Mouse (Mus musculus): ENCODE data around the gene Col6a2. TPM values are rescaled to one million over a fixed set of nuclear protein-coding genes. Genes with fewer than 3 reads are reported as not detected.
A peak's percentile ranks its signal among the peaks of the same experiment; 100 is the strongest.

Gene Col6a2
- polyA plus RNA-seq, 1 experiment from 2014 or later: 16.6 TPM

- no peak overlapping the region for H3K27ac ChIP-seq
- WGBS (ENCODE audit: insufficient replicate concordance): 55% methylated on average over 8 of the region's 8 CpGs
These were observed 9.2 kb upstream of the Col6a2 start for GRCm38 (mm10) chr10:76632630-76633029.

DNA sequence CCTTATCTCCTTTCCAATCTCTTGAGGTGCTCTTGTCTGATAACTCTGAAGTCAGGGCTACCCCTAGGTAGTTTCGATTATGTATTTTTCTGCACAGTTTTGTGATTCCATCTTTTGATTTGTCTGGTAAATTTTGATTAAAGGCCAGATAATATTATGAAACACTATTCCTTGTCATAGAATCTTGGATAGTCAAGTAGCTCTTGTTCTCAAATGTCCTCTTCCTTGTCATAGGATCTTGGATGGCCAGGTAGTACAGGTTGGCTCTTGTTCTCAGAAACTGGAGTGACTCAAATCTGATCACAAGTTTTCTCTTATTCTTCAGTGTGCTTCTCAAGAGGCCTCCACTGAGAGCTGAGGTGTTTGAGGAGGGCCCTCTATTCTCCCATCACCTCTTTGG is 7.2 kb upstream of the Col6a2 start:
- no peaks in the 10 kb centered on the region for H3K27me3 ChIP-seq (replicated peaks)
- no peak overlapping the region for H3K4me3 ChIP-seq
- no peaks in the 10 kb centered on the region for H3K9me3 ChIP-seq (replicated peaks)
- no peak overlapping the region for H3K27ac ChIP-seq
- H3K36me3 ChIP-seq: no peaks in the 10 kb centered on the region
- H3K4me1 ChIP-seq: no peaks in the 10 kb centered on the region
- no peak overlapping the region for H3K9ac ChIP-seq
- WGBS (ENCODE audit: insufficient replicate concordance): 73% methylated on average over 1 of the region's 1 CpGs
- H3K4me2 ChIP-seq: no peak overlapping the region
- no peak for ATAC-seq

More at GRCm38 (mm10) chr10:76632630-76633029, 9.2 kb upstream of the Col6a2 start:
- Histone ChIP-seq H3K9me3 (replicated peaks) (no peaks in the 10 kb centered on the region), H3K9ac (no peak overlapping the region), H3K27me3 (replicated peaks) (no peaks in the 10 kb centered on the region), H3K36me3 (no peaks in the 10 kb centered on the region), H3K4me2 (no peak overlapping the region), H3K4me1 (no peaks in the 10 kb centered on the region), H3K4me3 (no peak overlapping the region)
- ATAC-seq: no peak

GRCm38 (mm10) chr10:76627714-76628113 is 4.3 kb upstream of the Col6a2 start:
- no peak overlapping the region for H3K27ac ChIP-seq
- ATAC-seq: no peak

GRCm38 (mm10) chr10:76624903-76625302 is 1.5 kb upstream of the Col6a2 start:
- Histone ChIP-seq H3K9me3 (replicated peaks) (no peaks in the 10 kb centered on the region), H3K27ac (no peak overlapping the region), H3K27me3 (replicated peaks) (no peaks in the 10 kb centered on the region; the same call in 1 of the 2 replicates), H3K4me3 (no peak overlapping the region), H3K4me2 (no peak overlapping the region), H3K36me3 (no peaks in the 10 kb centered on the region), H3K9ac (no peak overlapping the region), H3K4me1 (no peaks in the 10 kb centered on the region; the same call in 1 of the 2 replicates)
- ATAC-seq: no peak
- 66% methylated on average over 7 of the region's 7 CpGs for WGBS (ENCODE audit: insufficient replicate concordance)

More at GRCm38 (mm10) chr10:76627714-76628113, 4.3 kb upstream of the Col6a2 start:
- no peaks in the 10 kb centered on the region; the same call in 1 of the 2 replicates for H3K27me3 ChIP-seq (replicated peaks)
- no peaks in the 10 kb centered on the region for H3K36me3 ChIP-seq
- H3K4me2 ChIP-seq: no peak overlapping the region
- no peaks in the 10 kb centered on the region for H3K9me3 ChIP-seq (replicated peaks)
- H3K4me1 ChIP-seq: no peaks in the 10 kb centered on the region; the same call in 1 of the 2 replicates
- no peak overlapping the region for H3K9ac ChIP-seq
- 77% methylated on average over 5 of the region's 5 CpGs for WGBS (ENCODE audit: insufficient replicate concordance)
- H3K4me3 ChIP-seq: no peak overlapping the region

DNA sequence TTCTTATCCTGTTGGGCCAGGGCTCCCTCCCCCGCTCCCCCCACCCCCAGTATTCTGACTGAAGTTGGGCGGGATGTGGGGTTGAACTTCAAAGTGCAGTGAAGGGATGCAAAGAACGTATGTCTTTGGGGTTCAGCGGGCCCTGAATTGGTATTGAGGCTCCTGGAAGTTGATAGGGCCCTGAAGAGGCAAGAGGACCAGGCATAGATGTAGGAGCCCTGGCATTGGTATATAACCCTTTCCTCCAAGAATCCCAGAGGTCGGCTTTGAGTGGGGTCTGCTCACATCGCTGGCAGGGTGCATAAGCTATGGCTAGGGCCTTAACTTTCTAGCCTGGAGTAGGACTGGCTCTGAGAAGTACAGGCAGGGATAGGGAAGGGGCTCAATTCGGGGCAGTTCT is 304 bp upstream of the Col6a2 start:
- Histone ChIP-seq H3K4me1 (no peaks in the 10 kb centered on the region; the same call in 1 of the 2 replicates), H3K4me3 (no peak overlapping the region; the same call in 1 of the 2 replicates), H3K4me2 (peak overlapping the region; percentile 58), H3K9ac (no peak overlapping the region), H3K36me3 (no peaks in the 10 kb centered on the region), H3K9me3 (replicated peaks) (no peaks in the 10 kb centered on the region), H3K27ac (no peak overlapping the region), H3K27me3 (replicated peaks) (no peaks in the 10 kb centered on the region; the same call in 1 of the 2 replicates)
- no peak for ATAC-seq
- WGBS (ENCODE audit: insufficient replicate concordance): 12% methylated on average over 7 of the region's 7 CpGs

GRCm38 (mm10) chr10:76622411-76622810 is 1.0 kb downstream of the Col6a2 start:
- H3K9me3 ChIP-seq (replicated peaks): no peaks in the 10 kb centered on the region
- peak overlapping the region; percentile 58 for H3K4me2 ChIP-seq
- no peaks in the 10 kb centered on the region; the same call in 1 of the 2 replicates for H3K27me3 ChIP-seq (replicated peaks)
- H3K4me3 ChIP-seq: peak overlapping the region; percentile 35; the same call in 1 of the 2 replicates
- H3K9ac ChIP-seq: no peak overlapping the region
- H3K4me1 ChIP-seq: no peaks in the 10 kb centered on the region; the same call in 1 of the 2 replicates
- H3K36me3 ChIP-seq: no peaks in the 10 kb centered on the region
- H3K27ac ChIP-seq: no peak overlapping the region
- no peak for ATAC-seq
- WGBS (ENCODE audit: insufficient replicate concordance): 47% methylated on average over 4 of the region's 4 CpGs

DNA sequence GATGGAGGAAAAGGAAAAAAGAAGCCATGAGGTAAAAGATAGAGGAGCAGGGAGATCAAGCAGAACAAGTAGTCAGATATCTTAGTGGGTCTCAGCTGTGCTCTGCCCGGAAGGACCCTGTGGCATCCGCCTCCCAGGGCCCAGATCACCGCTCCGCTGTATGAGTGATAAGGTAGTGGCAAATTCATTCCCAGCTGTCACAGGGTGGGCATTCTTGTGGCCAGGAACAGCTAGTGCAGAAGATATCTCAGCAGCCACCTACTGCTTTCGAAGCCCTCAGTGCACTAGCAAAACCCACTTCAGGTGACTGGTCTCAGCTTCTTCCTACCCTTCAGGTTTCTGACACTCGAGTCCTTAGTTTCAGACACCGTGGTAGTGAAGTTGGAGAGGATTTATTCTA is 11.0 kb downstream of the Col6a2 start:
- ATAC-seq: no peak

GRCm38 (mm10) chr10:76602690-76603089 is 20.7 kb downstream of the Col6a2 start:
- no peak overlapping the region for H3K4me2 ChIP-seq
- no peak overlapping the region for H3K9ac ChIP-seq
- H3K36me3 ChIP-seq: no peaks in the 10 kb centered on the region
- 46% methylated on average over 3 of the region's 3 CpGs for WGBS (ENCODE audit: insufficient replicate concordance)
- H3K4me3 ChIP-seq: no peak overlapping the region
- H3K27me3 ChIP-seq (replicated peaks): no peaks in the 10 kb centered on the region; the same call in 1 of the 2 replicates
- no peak for ATAC-seq
- no peaks in the 10 kb centered on the region for H3K9me3 ChIP-seq (replicated peaks)
- H3K27ac ChIP-seq: no peak overlapping the region
- no peaks in the 10 kb centered on the region for H3K4me1 ChIP-seq

More for the DNA sequence above, 11.0 kb downstream of the Col6a2 start:
- H3K4me3 ChIP-seq: no peak overlapping the region
- no peaks in the 10 kb centered on the region for H3K4me1 ChIP-seq
- H3K27ac ChIP-seq: no peak overlapping the region
- no peaks in the 10 kb centered on the region for H3K9me3 ChIP-seq (replicated peaks)
- WGBS (ENCODE audit: insufficient replicate concordance): 65% methylated on average over 7 of the region's 7 CpGs
- no peak overlapping the region for H3K9ac ChIP-seq
- H3K4me2 ChIP-seq: no peak overlapping the region
- H3K27me3 ChIP-seq (replicated peaks): no peaks in the 10 kb centered on the region
- 0 out of 2 replicates have a peak, but pooled peaks cover 6% of the 10 kb centered on the region for H3K36me3 ChIP-seq

DNA sequence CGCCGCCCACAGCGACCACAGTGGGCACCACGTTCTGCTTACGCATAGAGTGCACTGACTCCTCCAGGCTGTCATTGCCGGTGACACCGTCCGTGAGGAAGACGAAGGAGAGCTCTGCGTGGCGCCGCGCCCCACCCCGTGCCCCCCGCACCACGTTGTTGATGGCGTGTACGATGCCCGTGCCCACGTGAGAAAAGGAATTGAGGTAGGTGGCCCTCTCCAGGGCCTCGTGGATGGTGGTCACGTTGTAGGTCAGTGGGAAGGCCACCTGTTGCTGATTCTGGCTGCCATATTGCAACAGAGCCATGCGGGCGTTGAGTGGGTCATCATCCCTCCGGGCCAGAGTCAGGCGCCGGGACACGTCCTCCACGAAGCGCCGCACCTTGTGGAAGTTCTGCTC is 27.1 kb downstream of the Col6a2 start:
- H3K9ac ChIP-seq: no peak overlapping the region
- H3K4me3 ChIP-seq: no peak overlapping the region
- no peak overlapping the region for H3K27ac ChIP-seq
- 79% methylated on average over 31 of the region's 31 CpGs for WGBS (ENCODE audit: insufficient replicate concordance)
- no peaks in the 10 kb centered on the region for H3K9me3 ChIP-seq (replicated peaks)
- ATAC-seq: no peak
- H3K36me3 ChIP-seq: no peaks in the 10 kb centered on the region
- no peaks in the 10 kb centered on the region for H3K4me1 ChIP-seq
- H3K27me3 ChIP-seq (replicated peaks): no peaks in the 10 kb centered on the region; the same call in 1 of the 2 replicates
- no peak overlapping the region for H3K4me2 ChIP-seq

DNA sequence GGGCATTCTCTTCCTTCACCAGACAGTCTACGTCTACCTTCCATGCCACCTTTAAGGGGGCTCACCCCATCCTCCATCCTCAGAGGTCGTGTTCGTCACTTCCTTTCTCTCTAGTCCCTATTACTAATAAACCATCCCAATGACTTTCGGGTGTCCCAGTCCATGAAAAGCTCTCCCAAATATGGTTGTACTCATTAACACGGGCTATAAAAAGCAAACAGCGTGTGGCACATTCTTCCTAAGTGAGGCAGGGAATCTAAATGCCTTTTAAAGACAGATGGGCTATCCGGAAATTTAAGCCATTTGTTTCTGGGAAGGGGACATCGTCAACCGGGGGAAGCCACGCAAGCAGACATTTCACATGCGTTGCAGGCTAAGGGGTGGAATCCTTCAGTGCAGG is 33.2 kb downstream of the Col6a2 start:
- H3K4me2 ChIP-seq: no peak overlapping the region

DNA sequence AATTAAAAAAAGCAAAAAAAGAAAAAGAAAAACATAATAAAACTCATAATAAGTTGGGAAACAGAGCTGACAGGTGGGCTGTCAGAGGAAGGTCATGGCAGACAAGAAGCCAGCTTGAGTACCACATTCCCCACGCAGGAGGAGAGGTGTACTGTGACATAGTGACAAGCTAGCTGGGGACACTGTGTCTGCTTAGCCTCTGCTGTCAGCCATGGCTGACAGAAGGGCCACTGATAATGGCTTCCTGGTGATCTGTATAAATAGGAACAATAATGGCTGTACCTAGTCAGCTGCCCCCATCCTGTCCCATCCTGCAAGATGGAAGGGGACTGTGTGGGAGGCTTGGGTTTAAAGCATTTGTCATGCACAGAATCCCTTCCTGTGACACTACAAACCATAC is 37.2 kb downstream of the Col6a2 start:
- Histone ChIP-seq H3K36me3 (no peaks in the 10 kb centered on the region), H3K9me3 (replicated peaks) (no peaks in the 10 kb centered on the region), H3K4me3 (no peak overlapping the region), H3K27ac (no peak overlapping the region), H3K4me1 (0 out of 2 replicates have a peak, but pooled peaks cover 6% of the 10 kb centered on the region), H3K9ac (no peak overlapping the region), H3K27me3 (replicated peaks) (peaks cover 6% of the 10 kb centered on the region; the same call in 1 of the 2 replicates), H3K4me2 (no peak overlapping the region)
- ATAC-seq: no peak
- 32% methylated on average over 1 of the region's 1 CpGs for WGBS (ENCODE audit: insufficient replicate concordance)

More for the DNA sequence above, 33.2 kb downstream of the Col6a2 start:
- Histone ChIP-seq H3K4me1 (no peaks in the 10 kb centered on the region), H3K9me3 (replicated peaks) (no peaks in the 10 kb centered on the region), H3K27me3 (replicated peaks) (no peaks in the 10 kb centered on the region), H3K4me3 (no peak overlapping the region), H3K36me3 (no peaks in the 10 kb centered on the region), H3K9ac (no peak overlapping the region), H3K27ac (no peak overlapping the region)
- ATAC-seq: no peak
- WGBS (ENCODE audit: insufficient replicate concordance): 72% methylated on average over 11 of the region's 11 CpGs

- no peaks in the 10 kb centered on the region for H3K9me3 ChIP-seq (replicated peaks)
- H3K36me3 ChIP-seq: no peaks in the 10 kb centered on the region
- H3K27me3 ChIP-seq (replicated peaks): peaks cover 6% of the 10 kb centered on the region; the same call in 1 of the 2 replicates
- H3K4me2 ChIP-seq: no peak overlapping the region
- 0 out of 2 replicates have a peak, but pooled peaks cover 6% of the 10 kb centered on the region for H3K4me1 ChIP-seq
- no peak overlapping the region for H3K9ac ChIP-seq
- H3K27ac ChIP-seq: no peak overlapping the region
- H3K4me3 ChIP-seq: no peak overlapping the region
- WGBS (ENCODE audit: insufficient replicate concordance): 16% methylated on average over 10 of the region's 10 CpGs
- ATAC-seq: peak; percentile 42; the same call in 1 of the 2 replicates
These were observed 39.3 kb downstream of the Col6a2 start for GRCm38 (mm10) chr10:76584138-76584537.
